Mouse (Mus musculus) urinary bladder, postnatal 14 days (tissue): ENCODE measurements around the gene Zfp821.
"Not testable (repeated sequence)": the region's sequence is repeated elsewhere in the genome, so short reads cannot be mapped to it uniquely, and the experiment has no call there.

ENCODE experiments used
- DNase-seq: peaks from one replicate; pipeline ENCODE4 v3.0.0; 2021; ENCODE audit warnings: low spot score

The Zfp821 gene

GRCm38 (mm10) chr8:109714961-109715360, 9.6 kb downstream of the Zfp821 start:
- DNase-seq, result no peak

GRCm38 (mm10) chr8:109725106-109725505, 19.8 kb downstream of the Zfp821 start:
- no peak for DNase-seq

- DNase-seq, result no peak
Observed at GRCm38 (mm10) chr8:109731012-109731411, 25.7 kb downstream of the Zfp821 start.

GRCm38 (mm10) chr8:109734018-109734417, 28.7 kb downstream of the Zfp821 start:
- DNase-seq, result no peak

- DNase-seq, result no peak
Observed at GRCm38 (mm10) chr8:109736819-109737218, 31.5 kb downstream of the Zfp821 start.

GRCm38 (mm10) chr8:109737237-109738048, 32.1 kb downstream of the Zfp821 start, which contains the start of gene Atxn1l:
TSS of gene Atxn1l (minus strand) at chr8:109737739.
- DNase-seq, result peak; percentile 87

GRCm38 (mm10) chr8:109738049-109738380, 32.7 kb downstream of the Zfp821 start:
- no peak for DNase-seq

GRCm38 (mm10) chr8:109747468-109748199, 42.3 kb downstream of the Zfp821 start:
- no peak for DNase-seq

- DNase-seq, result no peak
Observed at GRCm38 (mm10) chr8:109750274-109750673, 44.9 kb downstream of the Zfp821 start.

GRCm38 (mm10) chr8:109750699-109751098, 45.4 kb downstream of the Zfp821 start:
- DNase-seq, result peak; percentile 59

- no peak for DNase-seq
Observed at GRCm38 (mm10) chr8:109751731-109752485, 46.6 kb downstream of the Zfp821 start.

- DNase-seq, result peak; percentile 18
Observed at GRCm38 (mm10) chr8:109754696-109755095, 49.4 kb downstream of the Zfp821 start.

- DNase-seq, result not testable (repeated sequence)
Observed at GRCm38 (mm10) chr8:109755554-109755953, 50.2 kb downstream of the Zfp821 start.

GRCm38 (mm10) chr8:109756849-109757248, 51.5 kb downstream of the Zfp821 start:
- no peak for DNase-seq

GRCm38 (mm10) chr8:109759426-109759825, 54.1 kb downstream of the Zfp821 start:
- no peak for DNase-seq

- no peak for DNase-seq
Observed at GRCm38 (mm10) chr8:109760221-109760620, 54.9 kb downstream of the Zfp821 start.

GRCm38 (mm10) chr8:109764031-109764430, 58.7 kb downstream of the Zfp821 start:
- no peak for DNase-seq

GRCm38 (mm10) chr8:109766081-109766480, 60.7 kb downstream of the Zfp821 start:
- no peak for DNase-seq

GRCm38 (mm10) chr8:109773154-109773553, 67.8 kb downstream of the Zfp821 start:
- no peak for DNase-seq
